Mouse (Mus musculus): ENCODE measurements at regions not wholly inside any gene's neighbourhood (a gene's known extent, or its start where the extent isn't known, plus 50 kb on each side); places are given as distances from the start of the nearest gene placed in this dataset.
A peak's percentile ranks its signal among the peaks of the same experiment; 100 is the strongest.

GRCm38 (mm10) chr13:26272850-26273249, 497.1 kb downstream of the Hdgfl1 start:
- Histone ChIP-seq H3K27ac (ENCODE audit: low read length) (no peak overlapping the region), H3K9me3 (ENCODE audit: control insufficient read depth, low read depth, low read length) (no peaks in the 10 kb centered on the region), H3K27me3 (ENCODE audit: control insufficient read depth, insufficient read depth, low read length) (no peaks in the 10 kb centered on the region), H3K4me2 (replicated peaks; ENCODE audit: low read depth, low read length) (no peak overlapping the region), H3K36me3 (ENCODE audit: control insufficient read depth, insufficient read depth, low read length) (no peaks in the 10 kb centered on the region), H3K9ac (replicated peaks; ENCODE audit: low read depth, low read length) (no peak overlapping the region), H3K4me1 (ENCODE audit: control insufficient read depth, insufficient read depth, low read length) (no peaks in the 10 kb centered on the region), H3K4me3 (ENCODE audit: low read depth, low read length) (no peak overlapping the region)
- 71% methylated on average over 3 of the region's 3 CpGs for WGBS
- no peak for ATAC-seq (ENCODE audit: insufficient number of reproducible peaks, insufficient read depth, low FRiP score, low read depth)

DNA sequence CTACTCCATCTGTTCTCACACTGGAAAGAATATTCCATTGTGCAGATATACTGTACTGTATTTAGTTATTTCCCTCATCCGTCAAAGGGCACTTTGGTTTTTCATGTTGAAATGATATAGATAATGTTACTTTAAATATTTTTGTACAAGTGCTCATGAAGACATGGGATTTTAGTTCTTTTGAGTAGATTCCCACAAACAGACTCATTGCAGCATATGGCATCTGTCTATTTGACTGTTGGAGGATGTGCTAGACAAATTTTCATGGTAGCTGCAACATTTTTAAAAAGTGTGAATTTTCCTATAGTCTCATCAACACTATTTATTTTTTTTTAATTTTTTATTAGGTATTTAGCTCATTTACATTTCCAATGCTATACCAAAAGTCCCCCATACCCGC, 502.5 kb downstream of the Hdgfl1 start:
- no peak overlapping the region for H3K9ac ChIP-seq (replicated peaks; ENCODE audit: low read depth, low read length)
- WGBS: 82% methylated on average over 2 of the region's 2 CpGs
- no peak overlapping the region for H3K4me2 ChIP-seq (replicated peaks; ENCODE audit: low read depth, low read length)
- H3K9me3 ChIP-seq (ENCODE audit: control insufficient read depth, low read depth, low read length): no peaks in the 10 kb centered on the region
- ATAC-seq (ENCODE audit: insufficient number of reproducible peaks, insufficient read depth, low FRiP score, low read depth): no peak
- no peak overlapping the region for H3K27ac ChIP-seq (ENCODE audit: low read length)
- H3K36me3 ChIP-seq (ENCODE audit: control insufficient read depth, insufficient read depth, low read length): no peaks in the 10 kb centered on the region
- H3K27me3 ChIP-seq (ENCODE audit: control insufficient read depth, insufficient read depth, low read length): no peaks in the 10 kb centered on the region
- H3K4me1 ChIP-seq (ENCODE audit: control insufficient read depth, insufficient read depth, low read length): no peaks in the 10 kb centered on the region
- no peak overlapping the region for H3K4me3 ChIP-seq (ENCODE audit: low read depth, low read length)

- H3K9me3 ChIP-seq (ENCODE audit: control insufficient read depth, low read depth, low read length): no peaks in the 10 kb centered on the region
- H3K4me1 ChIP-seq (ENCODE audit: control insufficient read depth, insufficient read depth, low read length): no peaks in the 10 kb centered on the region
- no peak overlapping the region for H3K27ac ChIP-seq (ENCODE audit: low read length)
- no peaks in the 10 kb centered on the region for H3K27me3 ChIP-seq (ENCODE audit: control insufficient read depth, insufficient read depth, low read length)
- 79% methylated on average over 5 of the region's 5 CpGs for WGBS
- H3K4me2 ChIP-seq (replicated peaks; ENCODE audit: low read depth, low read length): no peak overlapping the region
- no peak overlapping the region for H3K9ac ChIP-seq (replicated peaks; ENCODE audit: low read depth, low read length)
- ATAC-seq (ENCODE audit: insufficient number of reproducible peaks, insufficient read depth, low FRiP score, low read depth): no peak
- no peak overlapping the region for H3K4me3 ChIP-seq (ENCODE audit: low read depth, low read length)
- no peaks in the 10 kb centered on the region for H3K36me3 ChIP-seq (ENCODE audit: control insufficient read depth, insufficient read depth, low read length)
Observed at GRCm38 (mm10) chr13:26235941-26236340, 534.0 kb downstream of the Hdgfl1 start.

DNA sequence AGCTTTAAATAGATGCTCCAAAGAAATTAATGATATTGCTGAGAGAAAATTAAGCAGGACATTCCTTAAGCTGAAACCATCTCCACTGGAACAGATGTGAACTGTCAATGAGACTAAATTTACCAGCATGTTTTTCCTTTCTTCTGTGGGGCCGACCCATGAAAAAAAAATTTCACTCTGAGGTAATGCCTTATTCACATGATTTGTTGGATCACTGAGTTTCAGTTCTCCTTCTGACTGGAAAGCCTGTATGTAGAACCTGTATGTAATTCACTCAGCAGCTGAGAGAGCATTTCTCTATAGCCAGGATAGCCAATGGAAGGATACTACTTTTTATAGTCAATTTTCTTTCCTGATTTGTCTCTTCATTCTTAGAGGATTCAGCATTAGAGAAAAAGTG, 535.3 kb downstream of the Hdgfl1 start:
- H3K27ac ChIP-seq (ENCODE audit: low read length): no peak overlapping the region
- H3K9ac ChIP-seq (replicated peaks; ENCODE audit: low read depth, low read length): no peak overlapping the region
- H3K4me3 ChIP-seq (ENCODE audit: low read depth, low read length): no peak overlapping the region
- H3K9me3 ChIP-seq (ENCODE audit: control insufficient read depth, low read depth, low read length): no peaks in the 10 kb centered on the region
- no peaks in the 10 kb centered on the region for H3K27me3 ChIP-seq (ENCODE audit: control insufficient read depth, insufficient read depth, low read length)
- H3K4me1 ChIP-seq (ENCODE audit: control insufficient read depth, insufficient read depth, low read length): no peaks in the 10 kb centered on the region
- no peak for ATAC-seq (ENCODE audit: insufficient number of reproducible peaks, insufficient read depth, low FRiP score, low read depth)
- no peak overlapping the region for H3K4me2 ChIP-seq (replicated peaks; ENCODE audit: low read depth, low read length)
- 30% methylated on average over 1 of the region's 1 CpGs for WGBS
- H3K36me3 ChIP-seq (ENCODE audit: control insufficient read depth, insufficient read depth, low read length): no peaks in the 10 kb centered on the region

- WGBS: 71% methylated on average over 3 of the region's 3 CpGs
- no peaks in the 10 kb centered on the region for H3K4me1 ChIP-seq (ENCODE audit: control insufficient read depth, insufficient read depth, low read length)
- H3K36me3 ChIP-seq (ENCODE audit: control insufficient read depth, insufficient read depth, low read length): no peaks in the 10 kb centered on the region
- no peak overlapping the region for H3K4me2 ChIP-seq (replicated peaks; ENCODE audit: low read depth, low read length)
- no peaks in the 10 kb centered on the region for H3K9me3 ChIP-seq (ENCODE audit: control insufficient read depth, low read depth, low read length)
- H3K27me3 ChIP-seq (ENCODE audit: control insufficient read depth, insufficient read depth, low read length): no peaks in the 10 kb centered on the region
- no peak for ATAC-seq (ENCODE audit: insufficient number of reproducible peaks, insufficient read depth, low FRiP score, low read depth)
- no peak overlapping the region for H3K9ac ChIP-seq (replicated peaks; ENCODE audit: low read depth, low read length)
- no peak overlapping the region for H3K27ac ChIP-seq (ENCODE audit: low read length)
- no peak overlapping the region for H3K4me3 ChIP-seq (ENCODE audit: low read depth, low read length)
Observed at GRCm38 (mm10) chr13:26217299-26217698, 552.7 kb downstream of the Hdgfl1 start.

GRCm38 (mm10) chr13:26216579-26216978, 553.4 kb downstream of the Hdgfl1 start:
- Histone ChIP-seq H3K27me3 (ENCODE audit: control insufficient read depth, insufficient read depth, low read length) (no peaks in the 10 kb centered on the region), H3K4me2 (replicated peaks; ENCODE audit: low read depth, low read length) (no peak overlapping the region), H3K9ac (replicated peaks; ENCODE audit: low read depth, low read length) (no peak overlapping the region), H3K4me1 (ENCODE audit: control insufficient read depth, insufficient read depth, low read length) (no peaks in the 10 kb centered on the region), H3K4me3 (ENCODE audit: low read depth, low read length) (no peak overlapping the region), H3K9me3 (ENCODE audit: control insufficient read depth, low read depth, low read length) (no peaks in the 10 kb centered on the region), H3K27ac (ENCODE audit: low read length) (no peak overlapping the region), H3K36me3 (ENCODE audit: control insufficient read depth, insufficient read depth, low read length) (no peaks in the 10 kb centered on the region)
- ATAC-seq (ENCODE audit: insufficient number of reproducible peaks, insufficient read depth, low FRiP score, low read depth): no peak

- no peaks in the 10 kb centered on the region for H3K36me3 ChIP-seq (ENCODE audit: control insufficient read depth, insufficient read depth, low read length)
- 72% methylated on average over 1 of the region's 1 CpGs for WGBS
- no peaks in the 10 kb centered on the region for H3K27me3 ChIP-seq (ENCODE audit: control insufficient read depth, insufficient read depth, low read length)
- H3K4me3 ChIP-seq (ENCODE audit: low read depth, low read length): no peak overlapping the region
- H3K9me3 ChIP-seq (ENCODE audit: control insufficient read depth, low read depth, low read length): no peaks in the 10 kb centered on the region
- no peak overlapping the region for H3K4me2 ChIP-seq (replicated peaks; ENCODE audit: low read depth, low read length)
- ATAC-seq (ENCODE audit: insufficient number of reproducible peaks, insufficient read depth, low FRiP score, low read depth): peak; percentile 28; the same call in 1 of the 2 replicates
- no peaks in the 10 kb centered on the region for H3K4me1 ChIP-seq (ENCODE audit: control insufficient read depth, insufficient read depth, low read length)
- H3K27ac ChIP-seq (ENCODE audit: low read length): no peak overlapping the region
- H3K9ac ChIP-seq (replicated peaks; ENCODE audit: low read depth, low read length): no peak overlapping the region
Observed at GRCm38 (mm10) chr13:26205532-26206105, 564.3 kb downstream of the Hdgfl1 start.

DNA sequence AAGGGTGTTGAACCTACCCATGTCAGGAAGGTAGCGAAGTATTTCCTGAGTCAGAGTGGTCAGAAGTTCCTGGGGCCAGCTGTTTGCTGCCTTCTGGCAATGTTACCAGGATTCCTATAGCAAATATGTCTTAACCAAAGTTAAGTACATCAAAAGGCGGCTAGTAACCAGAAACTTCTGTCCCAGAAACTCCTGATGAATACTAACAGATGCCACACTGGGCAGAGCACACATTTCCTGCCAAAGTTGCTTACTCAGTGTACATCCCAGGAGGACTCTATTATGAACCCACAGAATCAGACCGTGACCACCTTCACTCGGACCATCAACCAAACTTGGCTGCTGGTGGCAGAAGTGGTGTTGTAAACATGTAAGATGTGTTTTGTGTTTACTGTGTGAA, 575.3 kb downstream of the Hdgfl1 start:
- Histone ChIP-seq H3K9me3 (ENCODE audit: control insufficient read depth, low read depth, low read length) (no peaks in the 10 kb centered on the region), H3K4me1 (ENCODE audit: control insufficient read depth, insufficient read depth, low read length) (no peaks in the 10 kb centered on the region), H3K27me3 (ENCODE audit: control insufficient read depth, insufficient read depth, low read length) (no peaks in the 10 kb centered on the region), H3K4me3 (ENCODE audit: low read depth, low read length) (no peak overlapping the region), H3K4me2 (replicated peaks; ENCODE audit: low read depth, low read length) (no peak overlapping the region), H3K9ac (replicated peaks; ENCODE audit: low read depth, low read length) (no peak overlapping the region), H3K27ac (ENCODE audit: low read length) (no peak overlapping the region), H3K36me3 (ENCODE audit: control insufficient read depth, insufficient read depth, low read length) (no peaks in the 10 kb centered on the region)
- 86% methylated on average over 4 of the region's 4 CpGs for WGBS
- no peak for ATAC-seq (ENCODE audit: insufficient number of reproducible peaks, insufficient read depth, low FRiP score, low read depth)

DNA sequence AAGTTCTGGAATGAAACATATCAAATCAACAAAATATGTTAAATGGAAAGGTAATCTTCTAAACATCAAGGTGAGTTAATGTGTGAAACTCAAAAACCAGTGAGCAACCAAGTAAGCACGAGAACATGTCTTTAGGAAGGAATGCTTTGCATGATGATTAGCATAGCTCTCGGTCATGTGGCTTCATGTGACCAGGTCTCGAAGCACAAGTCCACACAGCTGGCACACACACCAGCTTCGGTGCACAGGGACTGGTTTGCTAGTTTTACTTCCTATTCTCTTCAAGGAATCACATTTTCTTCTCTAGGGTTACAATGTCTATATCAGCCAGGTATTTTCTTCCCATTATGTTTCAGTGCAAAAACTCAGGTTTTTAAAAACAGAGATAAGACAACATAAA, 586.1 kb downstream of the Hdgfl1 start:
- no peak for ATAC-seq (ENCODE audit: insufficient number of reproducible peaks, insufficient read depth, low FRiP score, low read depth)
- H3K4me2 ChIP-seq (replicated peaks; ENCODE audit: low read depth, low read length): no peak overlapping the region
- H3K27ac ChIP-seq (ENCODE audit: low read length): no peak overlapping the region
- H3K9me3 ChIP-seq (ENCODE audit: control insufficient read depth, low read depth, low read length): no peaks in the 10 kb centered on the region
- no peaks in the 10 kb centered on the region for H3K4me1 ChIP-seq (ENCODE audit: control insufficient read depth, insufficient read depth, low read length)
- no peak overlapping the region for H3K9ac ChIP-seq (replicated peaks; ENCODE audit: low read depth, low read length)
- no peak overlapping the region for H3K4me3 ChIP-seq (ENCODE audit: low read depth, low read length)
- WGBS: 85% methylated on average over 4 of the region's 4 CpGs
- no peaks in the 10 kb centered on the region for H3K36me3 ChIP-seq (ENCODE audit: control insufficient read depth, insufficient read depth, low read length)
- H3K27me3 ChIP-seq (ENCODE audit: control insufficient read depth, insufficient read depth, low read length): no peaks in the 10 kb centered on the region

Data from stomach, embryonic 14.5 days (tissue).